Mouse (Mus musculus): ENCODE measurements at regions not wholly inside any gene's neighbourhood (a gene's known extent, or its start where the extent isn't known, plus 50 kb on each side); places are given as distances from the start of the nearest gene placed in this dataset.

- no peaks in the 10 kb centered on the region for H3K9me3 ChIP-seq (ENCODE audit: low read length)
- H3K4me2 ChIP-seq (ENCODE audit: low read depth, low read length): 0 out of 2 replicates have a peak overlapping the region, but pooled peaks have one; percentile 3
- no peak overlapping the region for H3K9ac ChIP-seq (replicated peaks; ENCODE audit: low read length)
- no peaks in the 10 kb centered on the region for H3K27me3 ChIP-seq (ENCODE audit: insufficient read depth, low read length)
- H3K27ac ChIP-seq: no peak overlapping the region
- WGBS: 10% methylated on average over 5 of the region's 5 CpGs
- no peak overlapping the region for H3K4me3 ChIP-seq (ENCODE audit: low read length)
- peak; percentile 45; the same call in 1 of the 2 replicates for ATAC-seq
- no peaks in the 10 kb centered on the region for H3K4me1 ChIP-seq (ENCODE audit: insufficient read depth, low read length)
- H3K36me3 ChIP-seq (ENCODE audit: insufficient read depth, low read length): no peaks in the 10 kb centered on the region
- TF ChIP-seq CTCF (IDR thresholded peaks at IDR 0.05; ENCODE audit: low read depth): no peak
- DNase-seq (ENCODE audit: low spot score): peak; percentile 75
Measured at GRCm38 (mm10) chr3:119933049-119933511, 148.8 kb upstream of the Ptbp2 start.

DNA sequence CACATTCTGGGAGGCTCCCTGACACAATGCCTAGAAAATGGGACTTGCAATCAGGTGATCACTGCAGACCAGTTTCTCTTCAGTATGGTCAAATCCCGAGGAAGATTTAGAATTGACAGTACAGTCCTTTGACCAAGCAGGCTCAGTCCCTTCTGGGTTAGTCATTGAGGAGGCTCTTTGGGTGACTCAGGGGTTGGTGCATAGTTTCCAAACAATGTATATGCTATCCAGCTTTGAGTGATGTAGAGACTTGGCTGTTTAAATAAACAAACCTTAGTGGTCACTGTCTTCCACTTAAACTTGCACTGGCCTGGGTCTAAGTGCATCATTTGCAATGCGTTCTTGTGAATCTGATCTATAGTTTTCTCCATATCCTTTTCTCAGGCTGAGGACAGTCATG is 144.0 kb upstream of the Ptbp2 start:
- Histone ChIP-seq H3K9me3 (ENCODE audit: low read length) (no peaks in the 10 kb centered on the region), H3K27ac (no peak overlapping the region), H3K9ac (replicated peaks; ENCODE audit: low read length) (no peak overlapping the region), H3K27me3 (ENCODE audit: insufficient read depth, low read length) (no peaks in the 10 kb centered on the region), H3K4me3 (ENCODE audit: low read length) (no peak overlapping the region), H3K4me1 (ENCODE audit: insufficient read depth, low read length) (no peaks in the 10 kb centered on the region), H3K4me2 (ENCODE audit: low read depth, low read length) (no peak overlapping the region), H3K36me3 (ENCODE audit: insufficient read depth, low read length) (no peaks in the 10 kb centered on the region)
- no peak for TF ChIP-seq CTCF (IDR thresholded peaks at IDR 0.05; ENCODE audit: low read depth)
- 90% methylated on average over 2 of the region's 2 CpGs for WGBS
- DNase-seq (ENCODE audit: low spot score) (no peak), ATAC-seq (no peak)

GRCm38 (mm10) chr3:119919501-119920141 is 135.4 kb upstream of the Ptbp2 start:
- ATAC-seq: no peak

DNA sequence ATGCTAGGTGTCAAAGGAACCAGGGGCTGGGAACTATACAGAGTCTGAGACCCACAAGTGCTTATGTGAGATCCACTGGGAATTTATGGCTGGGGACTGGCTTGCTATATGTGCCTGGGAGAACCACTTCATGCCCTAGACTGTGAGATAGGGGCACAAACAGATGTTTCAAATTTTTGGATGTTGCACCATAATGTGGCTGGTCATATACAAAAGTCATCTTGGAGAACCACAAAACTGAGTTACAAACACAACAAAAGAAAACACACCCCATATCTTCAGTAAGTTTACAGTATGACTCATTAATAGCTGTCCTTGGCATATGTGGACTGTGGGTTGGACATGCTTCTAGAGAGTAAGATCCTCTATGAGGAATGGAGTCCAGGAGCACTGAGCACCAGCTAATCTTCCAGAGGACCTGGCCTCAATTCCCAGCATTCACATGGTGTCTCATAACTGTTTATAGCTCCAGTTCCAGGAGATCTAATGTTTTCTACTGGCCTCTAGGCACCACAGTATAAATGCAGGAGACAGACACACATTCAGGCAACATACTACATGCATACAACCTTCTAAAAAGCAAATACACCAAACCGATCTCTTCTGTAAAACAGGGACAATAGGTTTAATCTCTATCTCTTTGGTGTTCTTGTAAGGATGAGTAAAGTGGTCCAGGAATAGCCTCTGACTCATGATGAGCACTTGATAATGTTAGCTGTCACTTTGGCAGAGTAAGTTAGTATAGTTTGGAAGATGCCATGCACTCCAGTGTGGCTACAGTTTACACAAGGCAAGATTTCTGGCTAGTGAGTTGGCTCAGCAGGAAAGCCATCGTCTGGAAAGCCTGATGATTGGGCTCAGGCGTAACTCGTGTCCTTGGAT is 132.0 kb upstream of the Ptbp2 start:
- no peak for DNase-seq (ENCODE audit: low spot score)
- Histone ChIP-seq H3K4me3 (ENCODE audit: low read length) (no peak overlapping the region), H3K36me3 (ENCODE audit: insufficient read depth, low read length) (no peaks in the 10 kb centered on the region), H3K4me1 (ENCODE audit: insufficient read depth, low read length) (no peaks in the 10 kb centered on the region), H3K9me3 (ENCODE audit: low read length) (no peaks in the 10 kb centered on the region), H3K9ac (replicated peaks; ENCODE audit: low read length) (no peak overlapping the region), H3K27ac (no peak overlapping the region), H3K4me2 (ENCODE audit: low read depth, low read length) (no peak overlapping the region), H3K27me3 (ENCODE audit: insufficient read depth, low read length) (no peaks in the 10 kb centered on the region)
- WGBS: 81% methylated on average over 4 of the region's 4 CpGs
- no peak for TF ChIP-seq CTCF (IDR thresholded peaks at IDR 0.05; ENCODE audit: low read depth)
- ATAC-seq: no peak

More at GRCm38 (mm10) chr3:119919501-119920141, 135.4 kb upstream of the Ptbp2 start:
- Histone ChIP-seq H3K36me3 (ENCODE audit: insufficient read depth, low read length) (no peaks in the 10 kb centered on the region), H3K4me1 (ENCODE audit: insufficient read depth, low read length) (no peaks in the 10 kb centered on the region), H3K4me2 (ENCODE audit: low read depth, low read length) (no peak overlapping the region), H3K27me3 (ENCODE audit: insufficient read depth, low read length) (no peaks in the 10 kb centered on the region), H3K27ac (no peak overlapping the region), H3K9ac (replicated peaks; ENCODE audit: low read length) (no peak overlapping the region), H3K9me3 (ENCODE audit: low read length) (no peaks in the 10 kb centered on the region), H3K4me3 (ENCODE audit: low read length) (no peak overlapping the region)
- no peak for DNase-seq (ENCODE audit: low spot score)
- WGBS: 46% methylated on average over 4 of the region's 4 CpGs
- TF ChIP-seq CTCF (IDR thresholded peaks at IDR 0.05; ENCODE audit: low read depth): no peak

GRCm38 (mm10) chr3:119911532-119911931 is 127.3 kb upstream of the Ptbp2 start:
- no peaks in the 10 kb centered on the region for H3K36me3 ChIP-seq (ENCODE audit: insufficient read depth, low read length)
- H3K9me3 ChIP-seq (ENCODE audit: low read length): no peaks in the 10 kb centered on the region
- no peak for ATAC-seq
- H3K9ac ChIP-seq (replicated peaks; ENCODE audit: low read length): no peak overlapping the region
- DNase-seq (ENCODE audit: low spot score): no peak
- no peaks in the 10 kb centered on the region for H3K4me1 ChIP-seq (ENCODE audit: insufficient read depth, low read length)
- H3K4me3 ChIP-seq (ENCODE audit: low read length): no peak overlapping the region
- 53% methylated on average over 7 of the region's 8 CpGs for WGBS
- no peak for TF ChIP-seq CTCF (IDR thresholded peaks at IDR 0.05; ENCODE audit: low read depth)
- H3K4me2 ChIP-seq (ENCODE audit: low read depth, low read length): no peak overlapping the region
- H3K27ac ChIP-seq: no peak overlapping the region
- H3K27me3 ChIP-seq (ENCODE audit: insufficient read depth, low read length): no peaks in the 10 kb centered on the region

- TF ChIP-seq CTCF (IDR thresholded peaks at IDR 0.05; ENCODE audit: low read depth): no peak
- no peak overlapping the region for H3K27ac ChIP-seq
- H3K27me3 ChIP-seq (ENCODE audit: insufficient read depth, low read length): no peaks in the 10 kb centered on the region
- WGBS: 71% methylated on average over 3 of the region's 3 CpGs
- ATAC-seq (no peak), DNase-seq (ENCODE audit: low spot score) (no peak)
- no peaks in the 10 kb centered on the region for H3K36me3 ChIP-seq (ENCODE audit: insufficient read depth, low read length)
- no peaks in the 10 kb centered on the region for H3K9me3 ChIP-seq (ENCODE audit: low read length)
- H3K4me1 ChIP-seq (ENCODE audit: insufficient read depth, low read length): no peaks in the 10 kb centered on the region
- H3K4me3 ChIP-seq (ENCODE audit: low read length): no peak overlapping the region
- no peak overlapping the region for H3K4me2 ChIP-seq (ENCODE audit: low read depth, low read length)
- H3K9ac ChIP-seq (replicated peaks; ENCODE audit: low read length): no peak overlapping the region
Measured at GRCm38 (mm10) chr3:119904244-119904643, 120.0 kb upstream of the Ptbp2 start.
